In the genomic region with DNA sequence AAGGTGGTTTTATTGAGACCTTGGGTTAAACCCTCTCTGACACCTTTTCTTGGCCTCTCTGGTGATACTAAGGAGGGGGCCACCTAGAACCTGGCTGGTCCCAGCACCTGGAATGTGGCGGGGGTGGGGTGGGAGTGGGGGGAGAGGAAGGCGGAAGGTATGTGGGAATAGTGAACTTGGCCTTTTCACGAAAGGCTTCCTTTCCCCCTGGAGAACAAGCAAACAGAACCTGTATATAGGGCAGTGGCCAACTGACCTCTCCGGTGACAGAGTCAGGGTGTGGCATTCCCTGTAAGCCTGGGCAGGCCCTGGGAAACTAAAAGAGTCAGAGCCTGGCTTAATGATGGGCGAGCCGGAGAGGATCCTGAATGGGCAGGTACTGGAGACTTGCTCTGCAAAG, we compare ENCODE assay signal across 24 mouse cellular contexts. TPM values are rescaled to one million over a fixed set of nuclear protein-coding genes. Genes with fewer than 3 reads are reported as not detected.
A peak's percentile ranks its signal among the peaks of the same experiment; 100 is the strongest.
DNase-seq lines count a peak whose midpoint lies in the region; ATAC-seq lines count a peak whose summit lies in the region.
"Had no signal": no experiment of that assay in that cellular context is flagged by ENCODE, and none has a peak within 500 bp of the region (broad histone marks: within the 10 kb centered on the region; RNA-seq: fewer than 3 reads in every experiment).

No protein-coding gene starts in this region.

- peak; percentile 31 for DNase-seq in cerebellum, adult 9-11 months
- no peak for DNase-seq in cerebellum, postnatal 10 days
- DNase-seq in liver, embryonic 11.5 days (ENCODE audit: low spot score) = no peak
- DNase-seq in ZHBTc4 (ENCODE audit: low read depth, low spot score) = peak; percentile 75
- DNase-seq in B cell, adult 2 months = no peak
- DNase-seq in left cerebral cortex, postnatal 14 days (ENCODE audit: low spot score in 2 of 2) = no peak
- DNase-seq: adrenal gland, postnatal 25 days; cerebellum, adult 18-20 months; cerebellum, postnatal 14 days; embryo, embryonic 11 days; forebrain, postnatal 0 days; gastrocnemius, postnatal 14 days; heart, postnatal 36 days had no signal

- no peak overlapping the region for H3K4me3 ChIP-seq in liver, embryonic 15.5 days (replicated peaks)
- no peak overlapping the region for H3K4me3 ChIP-seq in liver, embryonic 11.5 days (ENCODE audit: low read depth, low read length)
- H3K4me3 ChIP-seq: embryonic facial prominence, embryonic 12.5 days; forebrain, embryonic 12.5 days; heart, embryonic 13.5 days; hindbrain, embryonic 15.5 days had no signal

- H3K36me3 ChIP-seq in liver, embryonic 15.5 days (replicated peaks) = no peaks in the 10 kb centered on the region
- H3K36me3 ChIP-seq in liver, embryonic 11.5 days (ENCODE audit: control insufficient read depth, insufficient read depth, low read length) = no peaks in the 10 kb centered on the region
- H3K36me3 ChIP-seq: embryonic facial prominence, embryonic 12.5 days; forebrain, embryonic 12.5 days; heart, embryonic 13.5 days; hindbrain, embryonic 15.5 days had no signal

- ATAC-seq in liver, embryonic 15.5 days (ENCODE audit: insufficient read depth) = no peak
- ATAC-seq in liver, embryonic 11.5 days (replicated peaks; ENCODE audit: low FRiP score) = no peak
- ATAC-seq: forebrain, postnatal 0 days; intestine, embryonic 16.5 days had no signal

- no peak overlapping the region; the same call in 1 of the 2 replicates for H3K4me2 ChIP-seq in liver, embryonic 15.5 days
- H3K4me2 ChIP-seq in liver, embryonic 11.5 days = no peak overlapping the region
- H3K4me2 ChIP-seq: embryonic facial prominence, embryonic 12.5 days; forebrain, embryonic 12.5 days; heart, embryonic 13.5 days; hindbrain, embryonic 15.5 days had no signal

- H3K27ac ChIP-seq in liver, embryonic 15.5 days (replicated peaks) = 0 out of 2 replicates have a peak overlapping the region, but pooled peaks have one; percentile 24
- H3K27ac ChIP-seq in liver, embryonic 11.5 days (ENCODE audit: low read depth, low read length) = no peak overlapping the region
- H3K27ac ChIP-seq: embryonic facial prominence, embryonic 12.5 days; forebrain, embryonic 12.5 days; heart, embryonic 13.5 days; hindbrain, embryonic 15.5 days had no signal

- 75% methylated on average over 6 of the region's 6 CpGs for WGBS in liver, embryonic 15.5 days (ENCODE audit: insufficient replicate concordance)
- WGBS in liver, embryonic 11.5 days = 87% methylated on average over 6 of the region's 6 CpGs

- H3K9ac ChIP-seq in liver, embryonic 15.5 days = no peak overlapping the region
- no peak overlapping the region for H3K9ac ChIP-seq in liver, embryonic 11.5 days (ENCODE audit: low read depth, low read length)
- H3K9ac ChIP-seq: embryonic facial prominence, embryonic 12.5 days; forebrain, embryonic 12.5 days; forebrain, postnatal 0 days; hindbrain, embryonic 15.5 days had no signal

- intact Hi-C loops in left cerebral cortex, postnatal 14 days (cut with DNase I) = no loop called here

- H3K9me3 ChIP-seq in liver, embryonic 15.5 days (replicated peaks) = no peaks in the 10 kb centered on the region
- H3K9me3 ChIP-seq in liver, embryonic 11.5 days (ENCODE audit: control insufficient read depth, low read length) = no peaks in the 10 kb centered on the region
- H3K9me3 ChIP-seq: embryonic facial prominence, embryonic 12.5 days; forebrain, embryonic 12.5 days; G1E; heart, embryonic 13.5 days; hindbrain, embryonic 15.5 days had no signal

- peaks cover 48% of the 10 kb centered on the region for H3K4me1 ChIP-seq in liver, embryonic 15.5 days (replicated peaks)
- peaks cover 29% of the 10 kb centered on the region for H3K4me1 ChIP-seq in liver, embryonic 11.5 days (replicated peaks; ENCODE audit: control insufficient read depth, insufficient read depth, low read length)

- H3K27me3 ChIP-seq in liver, embryonic 15.5 days = 0 out of 2 replicates have a peak, but pooled peaks cover 3% of the 10 kb centered on the region
- no peaks in the 10 kb centered on the region for H3K27me3 ChIP-seq in liver, embryonic 11.5 days (replicated peaks; ENCODE audit: control insufficient read depth, insufficient read depth, low read length)
- H3K27me3 ChIP-seq: embryonic facial prominence, embryonic 12.5 days; heart, embryonic 13.5 days; hindbrain, embryonic 15.5 days had no signal

RNA-seq across cellular contexts. Expression of a gene that starts 1.8 kb away (rescaled TPM):
- 7.9 and 12.1 TPM in 2 replicates for polyA plus RNA-seq in liver, embryonic 15.5 days (2015; fragmentation: Nextera tagmentation; extraction: Ambion mirVana)
- 14.8 and 17.6 TPM in 2 replicates for polyA plus RNA-seq in liver, embryonic 11.5 days (2014; fragmentation: Nextera tagmentation; extraction: Ambion mirVana)
- total RNA-seq in left cerebral cortex, postnatal 14 days (2021) = 100 to 1,000 TPM; 104 to 106 TPM

RNA-seq across cellular contexts. Expression of a gene that starts 38.2 kb away (rescaled TPM):
- 3.8 and 4.3 TPM in 2 replicates for polyA plus RNA-seq in liver, embryonic 15.5 days (2015; fragmentation: Nextera tagmentation; extraction: Ambion mirVana)
- 2.7 and 4.1 TPM in 2 replicates for polyA plus RNA-seq in liver, embryonic 11.5 days (2014; fragmentation: Nextera tagmentation; extraction: Ambion mirVana)
- not detected for total RNA-seq in left cerebral cortex, postnatal 14 days (2021)
- total RNA-seq: adrenal gland, postnatal 25 days; common myeloid progenitor, adult 5-6 weeks; forebrain, postnatal 0 days; gastrocnemius, adult 18-20 months; gastrocnemius, postnatal 14 days; heart, postnatal 36 days had no signal
- polyA plus RNA-seq: forebrain, embryonic 12.5 days; forebrain, postnatal 0 days; G1E; heart, postnatal 0 days; hindbrain, embryonic 11.5 days had no signal

Comparison
In these comparisons a context has a peak if more than half of its experiments do, and no peak if none do; other contexts are left out.
1. DNase-seq: peak in cerebellum, adult 9-11 months (single experiment) and ZHBTc4 (single experiment); none in cerebellum, postnatal 10 days (0 of 2), liver, embryonic 11.5 days (single experiment), B cell, adult 2 months (0 of 2) and left cerebral cortex, postnatal 14 days (0 of 2).